Mouse (Mus musculus) adipocyte (in vitro differentiated cells): ENCODE data around the gene 4933415A04Rik.

ENCODE experiments used
- DNase-seq: peaks from one replicate; pipeline ENCODE4 v3.0.0-alpha.2; 2016; ENCODE audit warnings: low spot score

4933415A04Rik gene

DNA sequence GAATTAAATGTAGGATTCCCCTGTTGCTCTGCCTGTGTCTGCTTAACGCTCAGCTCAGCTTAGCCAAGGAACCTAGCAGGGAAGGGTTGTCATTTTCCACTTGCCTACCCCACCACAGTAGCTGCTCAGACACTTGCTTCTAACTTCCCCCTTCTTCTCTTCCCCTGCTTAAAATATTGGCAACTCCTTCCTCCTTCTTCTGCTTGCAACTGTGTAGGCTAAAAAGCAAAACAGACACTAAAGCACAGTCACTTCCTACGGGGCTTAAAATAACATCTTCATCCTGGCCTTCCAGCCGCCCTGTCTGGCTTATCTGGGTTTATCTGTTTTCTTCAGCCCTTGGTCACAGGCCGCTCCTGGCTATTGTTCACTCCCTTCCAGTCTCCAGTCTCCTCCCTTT, 45.7 kb downstream of the 4933415A04Rik start:
- DNase-seq: no peak

GRCm38 (mm10) chr11:43633165-43633564, 46.3 kb downstream of the 4933415A04Rik start:
- DNase-seq: no peak

GRCm38 (mm10) chr11:43633658-43634401, 47.0 kb downstream of the 4933415A04Rik start:
- no peak for DNase-seq

DNA sequence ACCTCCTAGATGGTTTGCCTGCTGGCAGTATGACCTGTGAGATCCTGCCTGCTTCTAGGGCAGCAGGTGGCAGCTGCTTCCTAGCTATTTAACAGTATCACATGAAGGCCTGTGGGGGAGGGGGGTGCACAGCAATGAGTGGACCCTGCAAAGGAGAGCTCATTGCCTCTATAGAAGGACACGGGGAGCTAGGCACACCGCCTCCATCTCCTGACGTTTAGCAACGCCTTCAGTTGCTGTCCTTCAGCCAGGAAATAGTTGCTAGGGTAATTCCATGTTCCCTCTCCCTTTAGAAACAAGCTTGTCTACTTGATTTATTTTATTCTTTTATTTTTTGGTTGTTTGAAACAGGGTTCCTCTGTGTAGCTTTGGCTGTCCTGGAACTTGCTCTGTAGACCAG, 49.9 kb downstream of the 4933415A04Rik start:
- no peak for DNase-seq

DNA sequence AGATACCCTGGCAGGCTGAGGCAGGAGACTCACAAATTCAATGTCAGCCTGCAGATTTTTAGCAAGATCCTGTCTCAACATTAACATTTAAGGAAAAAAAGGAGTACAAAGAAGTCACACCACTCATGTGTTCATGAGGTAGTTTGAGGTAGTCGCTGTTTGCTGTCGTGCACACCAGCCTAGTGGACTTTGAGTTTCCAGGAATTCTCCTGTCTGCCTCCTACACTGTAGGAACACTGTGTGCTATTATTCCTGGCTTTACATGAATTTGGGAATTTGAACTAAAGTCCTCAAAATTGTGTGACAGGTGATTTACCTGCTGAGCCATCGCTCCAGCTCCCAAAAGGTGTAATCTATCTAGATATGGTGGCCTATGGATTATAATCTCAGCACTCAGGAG, 51.6 kb downstream of the 4933415A04Rik start:
- DNase-seq: no peak
